ENCODE assay signal across 8 mouse cellular contexts in genomic region chr9:65664163-65664562, GRCm38 (mm10). TPM values are rescaled to one million over a fixed set of nuclear protein-coding genes. Genes with fewer than 3 reads are reported as not detected.
DNase-seq lines count a peak whose midpoint lies in the region; ATAC-seq and TF ChIP-seq lines count a peak whose summit lies in the region.

No protein-coding gene starts in this region.

- POLR2A ChIA-PET in Patski (lab: Charles Lee): interaction anchor here (1.2 to 1.5 kb wide), 2 partner anchors 47 to 57 kb away, joined by 3 read pairs; no protein-coding TSS in a partner anchor

- CTCF ChIA-PET in Patski (lab: Charles Lee): interaction anchor here (0.8 to 7.6 kb wide), 19 partner anchors 9 to 242 kb away, joined by 3 to 116 read pairs (median 6); partner anchors contain the start of gene Pif1

- no peak overlapping the region for H3K4me3 ChIP-seq in liver, embryonic 11.5 days (ENCODE audit: low read depth, low read length)
- H3K4me3 ChIP-seq in hindbrain, embryonic 16.5 days (ENCODE audit: low read length): no peak overlapping the region
- no peak overlapping the region for H3K4me3 ChIP-seq in liver, postnatal 0 days (ENCODE audit: low read depth, low read length)

- TF ChIP-seq EP300 in liver, postnatal 0 days (IDR thresholded peaks at IDR 0.05; ENCODE audit: low read depth): no peak

- no peaks in the 10 kb centered on the region for H3K36me3 ChIP-seq in liver, embryonic 11.5 days (ENCODE audit: control insufficient read depth, insufficient read depth, low read length)
- H3K36me3 ChIP-seq in hindbrain, embryonic 16.5 days (ENCODE audit: control insufficient read depth, insufficient read depth, low read length): no peaks in the 10 kb centered on the region
- no peaks in the 10 kb centered on the region for H3K36me3 ChIP-seq in liver, postnatal 0 days (replicated peaks; ENCODE audit: insufficient read depth, low read length)

- no peaks in the 10 kb centered on the region for H3K4me1 ChIP-seq in liver, embryonic 11.5 days (replicated peaks; ENCODE audit: control insufficient read depth, insufficient read depth, low read length)
- H3K4me1 ChIP-seq in hindbrain, embryonic 16.5 days (ENCODE audit: control insufficient read depth, insufficient read depth, low read depth, low read length): no peaks in the 10 kb centered on the region
- peaks cover 2% of the 10 kb centered on the region; the same call in 1 of the 2 replicates for H3K4me1 ChIP-seq in liver, postnatal 0 days (ENCODE audit: insufficient read depth)

- DNase-seq in liver (peak; percentile 49), Patski (ENCODE audit: low read depth, low spot score) (no peak)
- DNase-seq in liver, embryonic 11.5 days (ENCODE audit: low spot score): no peak
- DNase-seq in embryo, embryonic 10.5 days (ENCODE audit: low spot score): peak; percentile 82
- DNase-seq in liver, postnatal 0 days: peak; percentile 64
- peak; percentile 75 to 79 for DNase-seq in right cerebral cortex, adult 2 months (ENCODE audit: low spot score in 2 of 2)

- TF ChIP-seq CTCF in Patski (IDR thresholded peaks at IDR 0.05): peak; percentile 88
- TF ChIP-seq CTCF in liver, postnatal 0 days (IDR thresholded peaks at IDR 0.05; ENCODE audit: low read depth): peak; percentile 85

- no peak overlapping the region for H3K27ac ChIP-seq in liver, embryonic 11.5 days (ENCODE audit: low read depth, low read length)
- H3K27ac ChIP-seq in hindbrain, embryonic 16.5 days (ENCODE audit: low read depth, low read length): no peak overlapping the region
- H3K27ac ChIP-seq in liver, postnatal 0 days (ENCODE audit: low read depth): no peak overlapping the region

- H3K4me2 ChIP-seq in liver, embryonic 11.5 days: no peak overlapping the region
- H3K4me2 ChIP-seq in hindbrain, embryonic 16.5 days (ENCODE audit: low read length): no peak overlapping the region
- H3K4me2 ChIP-seq in liver, postnatal 0 days (ENCODE audit: low read depth, low read length): no peak overlapping the region

- no peak overlapping the region for H3K9ac ChIP-seq in liver, embryonic 11.5 days (ENCODE audit: low read depth, low read length)
- no peak overlapping the region for H3K9ac ChIP-seq in hindbrain, embryonic 16.5 days (ENCODE audit: low read depth, low read length)
- H3K9ac ChIP-seq in liver, postnatal 0 days (replicated peaks): no peak overlapping the region

- no peak for ATAC-seq in liver, embryonic 11.5 days (replicated peaks; ENCODE audit: low FRiP score)
- ATAC-seq in Patski: no peak
- peak; percentile 73; the same call in 1 of the 2 replicates for ATAC-seq in hindbrain, embryonic 16.5 days
- 0 out of 2 replicates have a peak, but pooled peaks have one; percentile 31 for ATAC-seq in liver, postnatal 0 days
- ATAC-seq in activated CD4-positive, CD25-positive, alpha-beta regulatory T cell, adult 4 months: no peak

- in situ Hi-C loops in Patski (cut with MboI; ENCODE audit: low pct_unique_long_range_greater_than_20kb): loop anchor here (5.0 to 10.0 kb wide), 3 partner anchors 57 to 191 kb away; no protein-coding TSS in a partner anchor

- H3K9me3 ChIP-seq in liver, embryonic 11.5 days (ENCODE audit: control insufficient read depth, low read length): no peaks in the 10 kb centered on the region
- H3K9me3 ChIP-seq in hindbrain, embryonic 16.5 days (ENCODE audit: control insufficient read depth, low read length): no peaks in the 10 kb centered on the region
- H3K9me3 ChIP-seq in liver, postnatal 0 days (ENCODE audit: low read length): no peaks in the 10 kb centered on the region

- H3K27me3 ChIP-seq in liver, embryonic 11.5 days (replicated peaks; ENCODE audit: control insufficient read depth, insufficient read depth, low read length): no peaks in the 10 kb centered on the region
- H3K27me3 ChIP-seq in Patski: no peaks in the 10 kb centered on the region
- H3K27me3 ChIP-seq in hindbrain, embryonic 16.5 days (replicated peaks; ENCODE audit: control insufficient read depth, insufficient read depth, low read length): no peaks in the 10 kb centered on the region
- H3K27me3 ChIP-seq in liver, postnatal 0 days (ENCODE audit: insufficient read depth, low read length): no peaks in the 10 kb centered on the region

- WGBS in liver, embryonic 11.5 days: under 1% methylated on average over 3 of the region's 3 CpGs
- 6% methylated on average over 3 of the region's 3 CpGs for WGBS in hindbrain, embryonic 16.5 days
- WGBS in liver, postnatal 0 days (ENCODE audit: insufficient replicate concordance): 2% methylated on average over 3 of the region's 3 CpGs

RNA-seq across cellular contexts. Expression of gene Oaz2, which starts 3.6 kb away (rescaled TPM):
- polyA plus RNA-seq in liver, embryonic 11.5 days (2014; fragmentation: Nextera tagmentation; extraction: Ambion mirVana): 119 and 123 TPM in 2 replicates
- polyA plus RNA-seq in Patski (2021): 197 TPM
- 419 and 449 TPM in 2 replicates for polyA plus RNA-seq in hindbrain, embryonic 16.5 days (2015; fragmentation: Nextera tagmentation; extraction: Ambion mirVana)
- 50.9 and 52.8 TPM in 2 replicates for polyA plus RNA-seq in liver, postnatal 0 days (2015; fragmentation: Nextera tagmentation; extraction: Ambion mirVana)
- 10 to 100 TPM; 32.3 to 36.5 TPM for polyA plus RNA-seq in activated CD4-positive, CD25-positive, alpha-beta regulatory T cell, adult 4 months (2017; shearing (Covaris generic))

RNA-seq across cellular contexts. Expression of gene Rbpms2, which starts 34.7 kb away (rescaled TPM):
- polyA plus RNA-seq in liver, embryonic 11.5 days (2014; fragmentation: Nextera tagmentation; extraction: Ambion mirVana): 34.8 and 36.5 TPM in 2 replicates
- 53.9 TPM for polyA plus RNA-seq in Patski (2021)
- 4.6 and 4.7 TPM in 2 replicates for polyA plus RNA-seq in hindbrain, embryonic 16.5 days (2015; fragmentation: Nextera tagmentation; extraction: Ambion mirVana)
- polyA plus RNA-seq in liver, postnatal 0 days (2015; fragmentation: Nextera tagmentation; extraction: Ambion mirVana): 23.5 and 26.1 TPM in 2 replicates
- polyA plus RNA-seq in activated CD4-positive, CD25-positive, alpha-beta regulatory T cell, adult 4 months (2017; shearing (Covaris generic)): 1 to 10 TPM in 1 of 2 experiments, under 1 TPM in 1; 0.65 to 1.1 TPM

Comparison
In these comparisons a context has a peak if more than half of its experiments do, and no peak if none do; other contexts are left out.
1. DNase-seq: peak in liver (single experiment), embryo, embryonic 10.5 days (single experiment), liver, postnatal 0 days (single experiment) and right cerebral cortex, adult 2 months (2 of 2); none in liver, embryonic 11.5 days (single experiment) and Patski (single experiment).
2. ATAC-seq: peak in hindbrain, embryonic 16.5 days (single experiment) and liver, postnatal 0 days (single experiment); none in liver, embryonic 11.5 days (single experiment), Patski (single experiment) and activated CD4-positive, CD25-positive, alpha-beta regulatory T cell, adult 4 months (single experiment).